Mouse (Mus musculus) lung, postnatal 25 days (tissue): ENCODE data around the gene BC005561.
A peak's percentile ranks its signal among the peaks of the same experiment; 100 is the strongest.
"Not testable (repeated sequence)": the region's sequence is repeated elsewhere in the genome, so short reads cannot be mapped to it uniquely, and the experiment has no call there.

Source experiments
- DNase-seq: peaks from one replicate; pipeline ENCODE4 v3.0.0; 2022; ENCODE audit warnings: low spot score

Gene BC005561

GRCm38 (mm10) chr5:104508195-104508891 is at the start of gene BC005561:
TSS of gene BC005561 (plus strand) at chr5:104508352.
- DNase-seq, result peak; percentile 81

GRCm38 (mm10) chr5:104458832-104459705 is 49.1 kb upstream of the BC005561 start, which contains the start of gene Pkd2:
TSS of gene Pkd2 (plus strand) at chr5:104459450.
- DNase-seq, result peak; percentile 74

- peak; percentile 30 for DNase-seq
These were observed 48.3 kb upstream of the BC005561 start for GRCm38 (mm10) chr5:104459706-104460455.

GRCm38 (mm10) chr5:104460456-104460838 is 47.7 kb upstream of the BC005561 start:
- DNase-seq, result no peak

- DNase-seq, result peak; percentile 10
These were observed 47.3 kb upstream of the BC005561 start for GRCm38 (mm10) chr5:104460856-104461255.

GRCm38 (mm10) chr5:104465279-104465678 is 42.9 kb upstream of the BC005561 start:
- peak; percentile 25 for DNase-seq

GRCm38 (mm10) chr5:104465731-104466130 is 42.4 kb upstream of the BC005561 start:
- peak; percentile 53 for DNase-seq

- DNase-seq, result no peak
These were observed 41.3 kb upstream of the BC005561 start for GRCm38 (mm10) chr5:104466816-104467215.

- no peak for DNase-seq
These were observed 39.6 kb upstream of the BC005561 start for GRCm38 (mm10) chr5:104468586-104468985.

- no peak for DNase-seq
These were observed 37.2 kb upstream of the BC005561 start for GRCm38 (mm10) chr5:104470981-104471391.

GRCm38 (mm10) chr5:104472371-104472770 is 35.8 kb upstream of the BC005561 start:
- DNase-seq, result no peak

- no peak for DNase-seq
These were observed 27.8 kb upstream of the BC005561 start for GRCm38 (mm10) chr5:104480367-104480766.

- no peak for DNase-seq
These were observed 25.3 kb upstream of the BC005561 start for GRCm38 (mm10) chr5:104482856-104483255.

- DNase-seq, result no peak
These were observed 16.6 kb upstream of the BC005561 start for GRCm38 (mm10) chr5:104491561-104491960.

GRCm38 (mm10) chr5:104504883-104505282 is 3.3 kb upstream of the BC005561 start:
- DNase-seq, result peak; percentile 12

- no peak for DNase-seq
These were observed 340 bp upstream of the BC005561 start for GRCm38 (mm10) chr5:104507829-104508194.

GRCm38 (mm10) chr5:104511211-104511610 is 3.1 kb downstream of the BC005561 start:
- DNase-seq, result no peak

GRCm38 (mm10) chr5:104538612-104539011 is 30.5 kb downstream of the BC005561 start:
- DNase-seq, result no peak

- no peak for DNase-seq
These were observed 31.2 kb downstream of the BC005561 start for GRCm38 (mm10) chr5:104539331-104539730.

- DNase-seq, result not testable (repeated sequence)
These were observed 59.9 kb downstream of the BC005561 start for GRCm38 (mm10) chr5:104568079-104568478.

GRCm38 (mm10) chr5:104570766-104571165 is 62.6 kb downstream of the BC005561 start:
- DNase-seq, result no peak

GRCm38 (mm10) chr5:104571282-104571921 is 63.2 kb downstream of the BC005561 start:
- DNase-seq, result peak; percentile 95
